Mouse (Mus musculus) embryonic facial prominence, embryonic 13.5 days (tissue): ENCODE measurements around the gene Morf4l1. TPM values are rescaled to one million over a fixed set of nuclear protein-coding genes. Genes with fewer than 3 reads are reported as not detected.
A peak's percentile ranks its signal among the peaks of the same experiment; 100 is the strongest.
"Not testable (repeated sequence)": the region's sequence is repeated elsewhere in the genome, so short reads cannot be mapped to it uniquely, and the experiment has no call there.

Source experiments
- ATAC-seq: fragments of 200-750 bp; cut with Nextera tagmentation; 2 replicates; pipeline ENCODE4 v1.8.0; 2017; ENCODE audit warnings: low read depth; ENCODE audit not compliant: insufficient number of reproducible peaks, insufficient read depth, low FRiP score, low TSS enrichment
- H3K27ac ChIP-seq: fragments of 300-500 bp; sonication (generic); 2 replicates; pipeline ENCODE4 v1.5.1; 2015; ENCODE audit warnings: moderate library complexity, mild to moderate bottlenecking, inconsistent platforms
- H3K27me3 ChIP-seq: fragments of 300-500 bp; sonication (generic); 2 replicates; pipeline ENCODE4 v1.6.1; 2015; ENCODE audit warnings: mild to moderate bottlenecking, inconsistent platforms
- H3K36me3 ChIP-seq: fragments of 300-500 bp; sonication (generic); 2 replicates; pipeline ENCODE4 v1.6.1; 2015; ENCODE audit warnings: mild to moderate bottlenecking, inconsistent platforms
- H3K4me1 ChIP-seq: fragments of 300-500 bp; sonication (generic); 2 replicates; pipeline ENCODE4 v1.6.1; 2015; ENCODE audit warnings: inconsistent platforms
- H3K4me2 ChIP-seq: fragments of 300-500 bp; sonication (generic); 2 replicates; pipeline ENCODE4 v1.6.1; 2015; ENCODE audit warnings: moderate library complexity, mild to moderate bottlenecking, inconsistent platforms
- H3K4me3 ChIP-seq: fragments of 300-500 bp; sonication (generic); 2 replicates; pipeline ENCODE4 v1.5.1; 2015; ENCODE audit warnings: mild to moderate bottlenecking, inconsistent platforms
- H3K9ac ChIP-seq: fragments of 300-500 bp; sonication (generic); 2 replicates; pipeline ENCODE4 v1.6.1; 2015; ENCODE audit warnings: mild to moderate bottlenecking, inconsistent platforms
- H3K9me3 ChIP-seq: fragments of 300-500 bp; sonication (generic); 2 replicates; pipeline ENCODE4 v1.6.1; 2016; ENCODE audit warnings: inconsistent platforms
- WGBS: fragments of 180-500 bp; shearing (Covaris S2); methylation state at CpG from one replicate; pipeline ENCODE4 v1.1.7; 2015; ENCODE audit warnings: mixed read lengths; 5-methylcytosine and 5-hydroxymethylcytosine counted together
- polyA plus RNA-seq: library from polyadenylated mRNA; unstranded; fragments of >200 nt; fragmentation: Nextera tagmentation; extraction: Ambion mirVana; gene quantifications from 2 replicates; pipeline ENCODE4 v1.2.1, GENCODE M21; 2015

Gene Morf4l1
- polyA plus RNA-seq, 1 experiment from 2014 or later = 516 TPM

DNA sequence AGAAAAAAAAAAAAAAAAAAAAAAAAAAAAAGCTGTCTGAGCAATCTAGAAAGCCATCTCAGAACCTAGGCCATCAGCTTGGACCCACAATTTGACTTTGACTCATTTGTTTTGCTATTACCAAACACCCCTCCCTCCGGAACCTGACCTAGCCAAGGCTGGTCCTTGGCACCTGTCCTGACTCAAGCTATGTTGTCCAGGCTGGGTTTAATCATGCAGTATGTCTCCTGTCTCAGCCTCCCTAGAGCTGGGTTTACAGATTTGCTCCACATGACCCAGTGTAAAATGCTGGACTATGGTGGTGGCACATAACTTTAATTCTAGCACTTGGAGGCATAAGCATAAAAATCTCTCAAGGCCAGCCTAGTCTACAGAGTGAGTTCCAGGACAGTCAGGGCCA is 31.6 kb downstream of the Morf4l1 start:
- Histone ChIP-seq H3K36me3 (peaks cover 17% of the 10 kb centered on the region), H3K27me3 (no peaks in the 10 kb centered on the region), H3K4me3 (no peak overlapping the region), H3K9ac (no peak overlapping the region), H3K27ac (no peak overlapping the region), H3K9me3 (peaks cover 3% of the 10 kb centered on the region; the same call in 1 of the 2 replicates), H3K4me1 (no peaks in the 10 kb centered on the region), H3K4me2 (no peak overlapping the region)
- ATAC-seq = no peak
- 94% methylated on average over 1 of the region's 1 CpGs for WGBS

DNA sequence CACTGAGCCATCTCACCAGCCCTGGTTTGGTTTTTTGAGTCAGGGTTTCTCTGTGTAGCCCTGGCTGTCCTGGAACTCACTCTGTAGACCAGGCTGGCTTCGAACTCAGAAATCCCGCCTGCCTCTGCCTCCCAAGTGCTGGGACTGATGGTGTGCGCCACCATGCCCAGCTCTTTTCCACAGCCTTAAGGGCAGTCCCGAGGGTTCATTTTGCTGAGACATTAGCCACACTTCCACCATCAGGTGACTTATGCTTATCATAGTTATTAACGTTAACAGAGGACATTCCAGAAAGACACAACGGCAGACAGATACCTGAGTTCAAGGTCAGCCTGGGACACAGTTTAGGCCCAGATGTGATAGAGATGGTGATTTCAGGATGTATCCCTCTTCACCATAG is 32.6 kb downstream of the Morf4l1 start:
- 87% methylated on average over 6 of the region's 6 CpGs for WGBS
- H3K4me3 ChIP-seq, H3K9ac ChIP-seq, H3K4me2 ChIP-seq, H3K4me1 ChIP-seq, H3K27ac ChIP-seq, H3K27me3 ChIP-seq, H3K9me3 ChIP-seq, ATAC-seq: not testable (repeated sequence)
- peaks cover 12% of the 10 kb centered on the region for H3K36me3 ChIP-seq

DNA sequence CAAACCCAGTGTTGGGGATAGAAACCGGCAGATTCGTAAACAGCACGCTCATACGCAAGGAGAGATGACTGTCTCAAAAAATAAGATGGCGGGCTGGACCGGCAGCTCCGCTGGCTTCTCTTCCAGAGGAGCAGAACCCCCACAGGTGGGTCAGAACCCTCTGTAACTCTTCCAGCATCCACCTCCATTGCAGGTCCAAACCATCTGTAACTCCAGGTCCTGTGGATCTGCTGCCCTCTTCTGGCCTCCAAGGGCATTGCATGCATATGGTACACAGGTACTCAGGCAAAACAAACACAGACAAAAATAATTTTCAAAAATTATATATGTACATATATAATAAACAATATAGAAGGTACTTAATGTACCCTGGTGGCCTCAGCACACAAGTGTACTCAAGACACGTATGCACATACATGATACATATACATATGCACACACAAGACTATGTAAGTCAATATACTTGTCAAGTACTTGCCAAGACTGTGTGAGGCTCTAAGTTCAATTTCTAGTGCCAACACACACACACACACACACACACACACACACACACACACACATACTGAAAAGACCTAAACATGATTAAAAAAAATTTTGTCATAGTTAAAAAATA is 37.6 kb downstream of the Morf4l1 start:
- Histone ChIP-seq H3K9ac (no peak overlapping the region), H3K4me3 (no peak overlapping the region), H3K27ac (no peak overlapping the region), H3K4me2 (no peak overlapping the region), H3K4me1 (no peaks in the 10 kb centered on the region), H3K9me3 (no peaks in the 10 kb centered on the region), H3K27me3 (no peaks in the 10 kb centered on the region), H3K36me3 (no peaks in the 10 kb centered on the region)
- 59% methylated on average over 8 of the region's 8 CpGs for WGBS
- no peak for ATAC-seq

DNA sequence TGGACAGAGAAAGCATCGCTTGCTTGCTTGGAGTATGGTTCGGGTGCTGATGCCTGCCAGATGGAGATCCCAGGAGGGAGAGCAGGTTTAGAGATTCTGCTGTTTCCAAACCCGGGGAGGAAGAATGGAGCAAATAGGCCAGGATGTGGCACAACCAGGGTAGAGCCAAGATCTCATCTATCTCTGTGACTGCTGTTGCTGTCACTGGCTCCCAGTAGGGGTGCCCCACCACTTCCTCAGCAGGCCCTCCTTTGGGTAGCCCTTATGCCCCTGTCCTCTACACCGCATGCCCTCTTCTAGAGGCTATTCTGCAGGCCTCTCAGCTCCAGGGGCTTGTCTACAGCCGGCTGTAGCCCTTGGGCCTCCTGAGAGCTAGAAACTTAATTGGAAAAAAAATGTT is 38.4 kb downstream of the Morf4l1 start:
- H3K27ac ChIP-seq = no peak overlapping the region
- no peaks in the 10 kb centered on the region for H3K27me3 ChIP-seq
- no peak for ATAC-seq
- H3K9ac ChIP-seq = no peak overlapping the region
- WGBS = 88% methylated on average over 5 of the region's 5 CpGs
- no peaks in the 10 kb centered on the region for H3K36me3 ChIP-seq
- no peaks in the 10 kb centered on the region for H3K9me3 ChIP-seq
- H3K4me2 ChIP-seq = no peak overlapping the region
- H3K4me1 ChIP-seq = no peaks in the 10 kb centered on the region
- no peak overlapping the region for H3K4me3 ChIP-seq

DNA sequence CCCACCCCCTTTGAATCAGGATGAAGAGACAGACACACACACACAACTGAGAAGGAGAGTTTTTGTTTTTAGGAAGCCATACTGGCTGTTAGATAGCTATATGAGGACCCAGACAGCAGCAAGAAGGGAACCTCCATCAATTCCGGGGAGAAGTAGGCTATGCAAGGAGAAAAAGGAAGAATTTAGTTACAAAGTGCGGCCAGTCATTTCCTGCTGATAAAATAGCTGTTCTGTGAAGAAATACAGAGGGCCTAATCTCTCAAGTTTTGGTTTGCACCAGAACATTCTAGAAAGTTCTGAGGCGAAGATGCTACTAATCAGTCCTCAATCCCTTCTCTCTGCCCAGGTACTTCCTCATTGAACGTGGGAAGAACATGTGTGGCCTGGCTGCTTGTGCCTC is 39.2 kb downstream of the Morf4l1 start:
- no peak for ATAC-seq
- no peaks in the 10 kb centered on the region for H3K36me3 ChIP-seq
- H3K27me3 ChIP-seq = no peaks in the 10 kb centered on the region
- H3K4me1 ChIP-seq = no peaks in the 10 kb centered on the region
- H3K4me2 ChIP-seq = no peak overlapping the region
- no peak overlapping the region for H3K4me3 ChIP-seq
- H3K9ac ChIP-seq = no peak overlapping the region
- 85% methylated on average over 4 of the region's 4 CpGs for WGBS
- no peaks in the 10 kb centered on the region for H3K9me3 ChIP-seq
- no peak overlapping the region for H3K27ac ChIP-seq

DNA sequence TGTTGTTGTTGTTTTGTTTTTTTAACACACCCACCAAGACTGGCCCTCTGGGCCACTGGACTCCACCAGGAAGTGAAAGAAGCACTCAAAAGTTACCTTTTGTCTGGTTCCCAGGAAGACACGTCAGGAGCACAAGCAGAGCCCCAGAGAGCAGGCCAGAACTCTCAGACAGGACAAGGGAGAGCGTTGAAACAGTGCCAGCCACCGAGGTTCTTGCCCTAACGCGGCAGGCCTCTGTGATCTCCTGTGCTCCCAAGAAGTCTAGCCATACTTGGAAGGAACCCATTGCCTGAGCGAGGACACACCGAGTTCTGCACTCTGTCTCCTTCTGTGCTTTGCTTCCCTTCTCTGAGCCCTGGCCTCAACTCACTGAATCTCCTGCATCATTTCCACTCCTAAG is 44.4 kb downstream of the Morf4l1 start:
- no peak overlapping the region for H3K4me2 ChIP-seq
- no peaks in the 10 kb centered on the region for H3K9me3 ChIP-seq
- H3K9ac ChIP-seq = no peak overlapping the region
- no peaks in the 10 kb centered on the region; the same call in 1 of the 2 replicates for H3K4me1 ChIP-seq
- no peaks in the 10 kb centered on the region for H3K36me3 ChIP-seq
- no peaks in the 10 kb centered on the region for H3K27me3 ChIP-seq
- H3K27ac ChIP-seq = no peak overlapping the region
- no peak for ATAC-seq
- no peak overlapping the region for H3K4me3 ChIP-seq
- WGBS = 83% methylated on average over 7 of the region's 7 CpGs

DNA sequence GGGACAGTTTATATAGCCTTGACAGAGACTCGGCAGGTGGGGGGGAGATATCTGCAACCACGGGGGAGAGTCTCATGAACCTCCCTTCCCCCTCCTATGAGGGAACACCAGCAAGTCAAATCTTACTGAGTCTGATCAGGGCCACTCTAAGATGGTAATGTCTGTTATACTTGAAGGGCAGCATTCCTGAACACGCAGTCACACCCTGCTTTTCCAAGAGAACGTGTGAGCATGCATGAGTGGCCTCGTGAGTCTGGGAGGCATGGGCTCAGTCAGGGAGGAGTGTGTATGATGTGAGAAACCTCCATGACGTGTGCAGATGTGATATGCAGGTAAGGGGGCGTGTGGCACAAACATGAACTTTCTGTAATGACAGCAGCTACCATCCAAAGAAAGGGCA is 45.1 kb downstream of the Morf4l1 start:
- H3K36me3 ChIP-seq = no peaks in the 10 kb centered on the region
- no peak overlapping the region for H3K9ac ChIP-seq
- WGBS = 67% methylated on average over 7 of the region's 7 CpGs
- no peak overlapping the region for H3K4me2 ChIP-seq
- ATAC-seq = peak; percentile 62
- no peaks in the 10 kb centered on the region for H3K9me3 ChIP-seq
- H3K4me3 ChIP-seq = no peak overlapping the region
- H3K4me1 ChIP-seq = no peaks in the 10 kb centered on the region; the same call in 1 of the 2 replicates
- no peak overlapping the region; the same call in 1 of the 2 replicates for H3K27ac ChIP-seq
- H3K27me3 ChIP-seq = no peaks in the 10 kb centered on the region

DNA sequence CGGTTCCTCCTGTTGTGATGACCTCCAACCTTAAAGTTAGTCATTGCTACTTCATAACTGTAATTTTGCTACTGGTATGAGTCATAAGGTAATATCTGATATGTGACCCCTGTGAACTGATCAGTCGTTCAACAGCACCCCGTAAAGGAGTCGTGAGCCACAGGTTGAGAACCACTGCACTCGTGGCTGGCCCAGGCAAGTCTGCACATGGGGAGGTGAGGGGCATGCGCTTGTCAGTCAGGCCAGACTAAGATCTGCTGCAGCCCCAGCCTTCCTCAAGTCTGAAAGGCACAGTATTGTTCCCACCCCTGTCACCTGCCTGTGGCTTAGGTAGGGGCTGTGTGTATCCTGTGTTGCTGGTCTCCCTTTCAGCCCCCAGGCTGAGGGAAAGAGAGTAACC is 45.8 kb downstream of the Morf4l1 start:
- no peaks in the 10 kb centered on the region for H3K9me3 ChIP-seq
- no peaks in the 10 kb centered on the region; the same call in 1 of the 2 replicates for H3K4me1 ChIP-seq
- H3K9ac ChIP-seq = no peak overlapping the region
- WGBS = 75% methylated on average over 6 of the region's 6 CpGs
- 0 out of 2 replicates have a peak, but pooled peaks have one; percentile 20 for ATAC-seq
- no peaks in the 10 kb centered on the region for H3K27me3 ChIP-seq
- no peak overlapping the region for H3K4me3 ChIP-seq
- no peaks in the 10 kb centered on the region for H3K36me3 ChIP-seq
- peak overlapping the region; percentile 55; the same call in 1 of the 2 replicates for H3K27ac ChIP-seq
- no peak overlapping the region for H3K4me2 ChIP-seq

DNA sequence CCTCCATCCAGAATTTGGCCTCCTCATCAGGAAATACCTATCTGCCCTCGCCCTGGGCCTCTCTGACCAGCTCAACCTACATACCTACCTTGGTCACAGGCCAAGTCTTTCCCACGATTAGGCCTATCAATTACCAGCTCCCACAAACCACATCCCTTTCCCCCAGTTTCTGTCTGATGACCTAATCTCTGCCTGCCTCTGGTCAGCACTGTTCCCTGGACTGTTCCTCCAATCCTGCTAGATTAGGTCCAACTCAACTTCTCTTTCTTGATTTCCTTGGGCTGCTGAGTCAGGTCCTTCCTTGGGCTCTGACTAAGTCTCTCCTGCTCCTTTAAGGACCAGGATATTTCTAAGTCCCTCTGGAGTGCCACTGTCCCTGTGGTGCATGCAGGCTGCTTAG is 47.2 kb downstream of the Morf4l1 start:
- Histone ChIP-seq H3K4me3 (no peak overlapping the region), H3K27ac (no peak overlapping the region), H3K36me3 (no peaks in the 10 kb centered on the region), H3K27me3 (no peaks in the 10 kb centered on the region), H3K9ac (no peak overlapping the region), H3K4me2 (no peak overlapping the region), H3K9me3 (no peaks in the 10 kb centered on the region), H3K4me1 (no peaks in the 10 kb centered on the region; the same call in 1 of the 2 replicates)
- WGBS = 75% methylated on average over 2 of the region's 2 CpGs
- ATAC-seq = no peak

DNA sequence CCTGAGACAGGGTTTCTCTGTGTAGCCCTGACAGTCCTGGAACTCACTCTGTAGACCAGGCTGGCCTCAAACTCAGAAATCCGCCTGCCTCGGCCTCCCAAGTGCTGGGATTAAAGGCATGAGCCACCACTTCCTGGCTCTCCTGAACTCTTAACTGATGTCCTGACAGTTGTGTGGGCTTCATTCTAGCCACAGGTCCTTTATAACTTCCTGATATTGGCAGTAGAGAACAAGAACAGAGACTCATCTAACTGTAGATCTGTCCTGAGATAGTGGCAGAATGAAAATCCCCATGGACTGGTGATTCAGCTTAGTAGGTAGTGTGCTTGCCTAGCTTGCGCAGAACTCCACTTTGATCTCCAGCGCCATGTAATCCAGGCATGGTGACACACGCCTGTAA is 53.6 kb downstream of the Morf4l1 start:
- not testable (repeated sequence) for H3K4me1 ChIP-seq, H3K9me3 ChIP-seq, H3K4me3 ChIP-seq, H3K36me3 ChIP-seq, H3K27me3 ChIP-seq, H3K9ac ChIP-seq, ATAC-seq, H3K4me2 ChIP-seq, H3K27ac ChIP-seq
- WGBS = 84% methylated on average over 5 of the region's 5 CpGs

DNA sequence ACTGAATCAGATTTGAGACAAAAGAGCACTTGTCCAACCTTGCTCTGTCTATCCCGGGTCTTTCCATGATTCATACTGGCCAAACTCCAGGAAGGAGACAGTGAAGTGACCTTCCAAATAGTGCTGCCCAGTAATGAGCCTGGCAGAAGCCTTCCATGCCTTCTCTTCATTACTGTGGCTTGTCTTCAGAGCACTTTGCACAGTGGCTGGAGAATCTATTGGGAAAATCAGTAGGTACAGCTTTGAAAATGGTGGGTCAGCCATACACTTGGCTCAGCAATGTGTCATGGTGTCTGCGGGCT is 54.0 kb downstream of the Morf4l1 start:
- no peaks in the 10 kb centered on the region for H3K4me1 ChIP-seq
- no peak overlapping the region for H3K4me2 ChIP-seq
- 0 out of 2 replicates have a peak, but pooled peaks cover under 1% of the 10 kb centered on the region for H3K27me3 ChIP-seq
- H3K9me3 ChIP-seq = no peaks in the 10 kb centered on the region
- H3K36me3 ChIP-seq = no peaks in the 10 kb centered on the region
- H3K27ac ChIP-seq = no peak overlapping the region
- H3K4me3 ChIP-seq = no peak overlapping the region
- no peak overlapping the region for H3K9ac ChIP-seq
- 80% methylated on average over 2 of the region's 2 CpGs for WGBS
- ATAC-seq = no peak

DNA sequence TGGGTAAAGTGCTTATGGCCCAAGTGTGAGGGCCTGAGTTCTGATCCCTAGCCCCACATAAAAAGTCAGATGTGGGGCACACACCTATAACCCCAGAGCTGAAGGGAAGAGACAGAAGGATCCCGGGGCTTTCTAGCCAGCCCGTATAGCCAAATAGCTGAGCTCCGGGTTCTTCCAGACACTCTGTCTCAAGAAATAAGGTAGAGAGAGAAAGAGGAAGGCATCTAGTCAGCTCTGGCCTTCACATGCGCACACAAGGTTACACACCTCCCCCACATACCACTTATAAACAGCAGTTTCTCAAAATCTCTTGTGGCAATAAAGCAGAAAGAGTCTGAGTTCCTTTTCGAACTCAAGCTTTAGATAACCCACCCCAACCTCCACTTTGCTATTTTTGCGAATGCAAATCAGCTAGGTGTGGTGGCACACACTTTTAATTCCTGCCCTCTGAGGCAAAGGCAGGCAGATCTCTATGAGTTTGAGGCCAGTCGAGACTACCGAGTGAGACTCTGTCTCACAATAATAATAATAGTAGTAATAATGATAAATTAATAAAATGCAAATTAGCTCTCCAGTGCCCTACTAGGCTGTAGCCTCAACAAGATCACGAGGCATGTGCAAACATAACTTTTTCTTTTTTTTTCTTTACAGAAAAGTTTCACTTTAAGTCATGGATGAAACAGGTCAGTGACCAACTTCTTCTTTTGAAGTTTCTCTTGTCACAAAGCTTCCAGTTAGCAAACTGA is 54.6 kb downstream of the Morf4l1 start:
- H3K9ac ChIP-seq = no peak overlapping the region
- ATAC-seq = no peak
- WGBS = 83% methylated on average over 9 of the region's 9 CpGs
- 0 out of 2 replicates have a peak, but pooled peaks cover 2% of the 10 kb centered on the region for H3K27me3 ChIP-seq
- H3K9me3 ChIP-seq = no peaks in the 10 kb centered on the region
- H3K36me3 ChIP-seq = no peaks in the 10 kb centered on the region
- no peak overlapping the region for H3K27ac ChIP-seq
- no peak overlapping the region for H3K4me3 ChIP-seq
- peaks cover under 1% of the 10 kb centered on the region; the same call in 1 of the 2 replicates for H3K4me1 ChIP-seq
- H3K4me2 ChIP-seq = no peak overlapping the region
